Mouse (Mus musculus): ENCODE results near the gene Ifnar2.

Ifnar2 gene

DNA sequence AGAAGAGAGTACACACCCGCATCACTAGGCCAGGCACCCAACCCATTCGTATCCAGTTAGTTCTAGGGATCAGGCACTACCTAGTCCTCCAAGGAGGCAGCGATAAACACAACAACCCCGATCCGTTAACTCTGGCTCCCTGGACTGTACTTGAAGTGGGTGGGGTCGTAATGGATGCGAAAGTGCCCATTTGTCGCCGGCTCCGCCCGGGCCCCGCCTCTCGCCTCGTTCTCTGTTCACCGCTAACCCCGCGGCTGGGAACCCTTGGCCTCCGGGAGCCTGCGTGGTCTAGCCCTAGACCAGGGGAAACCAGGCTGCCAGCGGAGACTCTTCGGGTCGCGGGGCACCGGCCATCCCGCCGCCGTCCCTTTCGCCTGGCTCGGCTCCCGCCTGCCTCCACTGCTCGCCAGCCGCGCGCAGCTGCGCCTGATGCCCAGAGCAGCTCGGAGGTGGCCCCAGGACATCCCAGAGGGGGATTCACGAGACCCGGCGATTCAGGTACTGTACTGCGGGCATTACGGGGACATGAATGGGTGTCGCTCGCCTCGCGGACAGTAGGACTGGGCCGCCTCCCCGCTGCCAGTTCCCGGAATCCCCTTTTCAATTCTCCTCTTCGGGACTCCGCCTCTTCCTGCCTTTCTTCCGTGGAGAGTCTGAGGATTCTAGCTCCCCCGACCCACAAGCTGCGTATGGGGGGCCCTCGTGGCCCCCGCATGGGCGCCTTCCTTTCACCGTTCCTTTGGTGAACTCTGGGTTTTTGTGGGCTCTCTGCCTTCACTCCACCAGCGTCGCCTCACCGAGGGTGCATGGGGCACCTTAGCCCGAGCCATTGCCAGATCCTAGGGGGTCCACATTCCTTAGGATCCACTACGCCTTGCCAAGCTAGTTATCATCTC lies at the start of gene Ifnar2:
Gene Ifnar2 (plus strand): TSS at position 207 of the 896 bp plus-strand sequence.
- peak; percentile 85 for DNase-seq (ENCODE audit: low read depth)

DNA sequence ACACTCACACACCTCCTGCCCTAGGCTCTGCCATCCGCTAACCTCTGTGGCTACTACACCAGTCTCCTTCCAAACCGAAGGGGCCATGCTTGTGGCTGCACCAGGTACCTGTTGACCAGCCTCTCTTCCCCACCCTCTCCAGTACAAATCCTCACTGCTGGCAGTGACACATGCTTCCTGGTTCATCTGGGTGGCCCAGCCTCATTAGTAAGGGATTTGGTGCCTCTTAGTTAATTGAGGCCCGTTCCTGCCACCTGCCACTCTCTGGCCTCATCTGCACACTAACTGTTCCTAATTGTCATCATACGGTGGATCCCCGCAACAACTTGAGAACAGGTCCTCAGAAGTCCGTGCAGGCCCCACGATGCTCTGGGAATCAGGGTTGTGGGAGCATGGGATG lies 45.0 kb upstream of the Ifnar2 start:
- DNase-seq (ENCODE audit: low read depth): no peak

- DNase-seq (ENCODE audit: low read depth): no peak
Observed at GRCm38 (mm10) chr16:91328922-91329321, 43.7 kb upstream of the Ifnar2 start.

GRCm38 (mm10) chr16:91330496-91330895 lies 42.1 kb upstream of the Ifnar2 start:
- no peak for DNase-seq (ENCODE audit: low read depth)

GRCm38 (mm10) chr16:91331153-91331552 lies 41.4 kb upstream of the Ifnar2 start:
- DNase-seq (ENCODE audit: low read depth): peak; percentile 31

GRCm38 (mm10) chr16:91332880-91333279 lies 39.7 kb upstream of the Ifnar2 start:
- DNase-seq (ENCODE audit: low read depth): no peak

- DNase-seq (ENCODE audit: low read depth): no peak
Observed at GRCm38 (mm10) chr16:91334190-91334893, 38.2 kb upstream of the Ifnar2 start.

DNA sequence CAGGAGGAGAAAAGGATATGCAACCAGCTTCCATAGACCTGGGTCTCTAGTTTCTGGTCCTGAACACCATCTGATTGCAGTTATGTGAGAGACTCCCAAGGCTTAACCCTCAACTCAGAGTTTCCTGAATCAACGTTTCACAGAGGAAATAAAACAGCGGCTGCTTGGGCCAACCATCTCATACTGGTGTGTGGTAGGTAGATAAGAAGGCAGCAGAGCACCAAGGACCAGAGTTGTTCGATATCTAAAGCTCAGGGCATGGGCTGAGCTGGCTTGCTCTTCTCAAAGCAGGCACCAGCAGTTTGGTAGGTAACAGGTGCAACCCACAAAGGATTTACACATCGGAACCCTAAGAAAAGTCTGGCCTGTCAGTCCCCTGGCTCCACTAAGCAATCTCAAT lies 35.8 kb upstream of the Ifnar2 start:
- DNase-seq (ENCODE audit: low read depth): no peak

DNA sequence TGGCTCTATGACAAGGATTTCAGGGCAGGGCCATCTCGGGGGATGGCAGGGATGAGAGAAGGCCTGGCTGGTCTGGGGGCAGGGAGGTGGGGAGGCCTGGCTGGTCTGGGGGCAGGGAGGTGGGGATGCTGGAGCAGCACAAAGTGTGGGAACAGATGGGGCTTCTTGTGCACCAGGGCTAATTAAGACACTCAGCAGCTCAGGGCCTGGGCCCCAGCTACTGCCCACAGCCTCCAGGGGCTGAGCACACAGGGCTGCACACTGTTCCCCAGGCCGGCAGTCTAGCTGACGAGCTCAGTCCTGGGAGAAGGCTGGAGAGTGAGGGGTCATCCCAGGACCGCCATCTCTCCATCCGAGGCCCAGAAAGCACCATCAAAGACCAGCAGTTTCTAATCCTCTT lies 35.1 kb upstream of the Ifnar2 start:
- DNase-seq (ENCODE audit: low read depth): no peak

DNA sequence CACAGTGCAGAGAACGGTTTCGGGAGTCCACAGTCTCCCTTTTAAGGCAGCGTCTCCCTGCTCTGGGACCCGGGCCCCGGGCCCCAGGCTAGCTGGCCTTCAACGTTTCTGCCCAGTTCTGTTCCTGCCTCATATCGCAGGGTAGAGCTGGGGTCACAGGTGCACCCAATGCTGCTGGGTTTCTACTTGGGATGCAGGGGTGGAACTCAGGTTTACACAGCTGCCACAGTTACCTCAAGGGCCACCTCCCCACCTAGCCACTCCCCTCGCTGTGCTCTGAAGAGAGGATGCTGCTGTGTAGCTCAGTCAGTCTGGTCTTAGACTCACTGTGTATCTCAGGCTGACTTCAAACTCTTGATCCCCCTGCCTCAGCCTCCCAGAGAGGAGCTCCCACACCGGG lies 26.1 kb upstream of the Ifnar2 start:
- DNase-seq (ENCODE audit: low read depth): no peak

GRCm38 (mm10) chr16:91347491-91348263 lies 24.9 kb upstream of the Ifnar2 start:
- DNase-seq (ENCODE audit: low read depth): no peak

GRCm38 (mm10) chr16:91348264-91348565 lies 24.4 kb upstream of the Ifnar2 start:
- DNase-seq (ENCODE audit: low read depth): no peak

DNA sequence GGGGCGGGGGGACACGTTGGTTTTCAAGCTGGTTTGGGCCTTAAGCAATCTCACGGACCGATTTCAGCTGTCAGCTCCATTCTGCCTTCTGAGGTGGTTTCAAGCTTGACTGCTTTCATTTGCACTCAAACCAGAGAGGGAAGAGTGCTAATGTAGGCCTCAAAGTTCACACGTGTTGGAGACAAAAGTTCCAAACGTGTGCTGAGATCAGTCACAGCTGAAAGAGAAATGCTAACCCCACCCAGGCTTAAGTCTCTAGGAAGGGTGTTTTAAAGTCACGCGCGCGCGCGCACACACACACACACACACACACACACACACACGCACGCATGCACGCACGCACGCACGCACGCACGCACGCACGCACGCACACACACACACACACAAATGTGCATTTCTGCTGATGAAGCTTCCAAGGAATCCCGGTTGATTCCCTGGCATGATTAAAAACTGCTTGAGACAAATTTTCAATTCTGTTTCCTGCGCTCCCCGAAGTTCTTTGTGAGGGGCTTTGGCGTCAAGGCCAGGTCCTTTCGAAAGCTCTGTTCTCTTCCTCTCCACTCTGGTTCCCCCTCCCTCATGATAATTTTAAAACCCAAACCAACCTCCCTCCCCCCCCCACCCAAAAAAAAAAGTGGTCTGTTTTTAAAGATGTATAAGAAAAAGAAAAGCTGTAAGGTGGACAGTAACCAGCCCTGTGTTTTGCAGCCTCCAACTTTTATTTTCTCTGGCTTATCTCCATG lies 23.8 kb upstream of the Ifnar2 start:
- no peak for DNase-seq (ENCODE audit: low read depth)

DNA sequence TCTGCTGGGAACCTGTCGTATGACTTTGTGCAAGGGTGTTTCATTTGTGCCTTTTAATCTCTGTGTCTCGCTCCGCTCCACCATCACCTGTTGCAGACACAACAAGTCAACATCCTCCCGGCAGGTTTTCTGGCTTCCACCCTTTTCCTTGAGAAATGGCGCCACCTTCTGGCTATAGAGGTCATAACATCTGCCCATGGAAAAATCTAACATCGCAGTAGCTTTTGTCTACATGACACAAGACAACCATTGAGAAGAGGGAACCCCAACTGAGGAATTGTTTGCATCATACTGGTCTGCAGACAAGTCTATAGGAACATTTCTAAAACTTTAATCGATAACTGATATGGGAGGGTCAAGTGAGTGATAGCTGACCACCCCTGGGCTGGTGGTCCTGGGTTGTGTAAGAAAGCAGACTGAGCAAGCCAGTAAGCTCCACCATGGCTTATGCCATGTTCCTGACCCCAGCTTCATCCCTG lies 20.5 kb upstream of the Ifnar2 start:
- peak; percentile 86 for DNase-seq (ENCODE audit: low read depth)

DNA sequence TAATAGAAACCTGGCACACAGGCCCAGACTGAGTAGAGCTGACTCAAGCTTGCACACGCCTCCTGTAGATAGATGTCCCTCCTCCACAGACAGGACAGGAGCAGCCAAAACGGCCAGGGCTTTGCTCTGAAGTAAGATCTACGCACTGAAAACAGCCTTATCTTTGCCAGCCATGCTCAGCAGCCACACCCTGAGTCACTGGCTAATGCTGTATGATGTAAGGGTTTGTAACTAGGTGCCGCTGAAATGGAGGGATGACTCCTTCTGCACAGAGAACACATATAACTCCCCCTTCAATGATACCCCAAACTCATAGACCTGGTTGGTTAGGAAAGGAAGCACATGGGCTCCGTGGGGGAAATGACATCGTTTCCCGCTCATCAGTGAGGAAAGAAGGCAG lies 19.8 kb upstream of the Ifnar2 start:
- DNase-seq (ENCODE audit: low read depth): peak; percentile 96

DNA sequence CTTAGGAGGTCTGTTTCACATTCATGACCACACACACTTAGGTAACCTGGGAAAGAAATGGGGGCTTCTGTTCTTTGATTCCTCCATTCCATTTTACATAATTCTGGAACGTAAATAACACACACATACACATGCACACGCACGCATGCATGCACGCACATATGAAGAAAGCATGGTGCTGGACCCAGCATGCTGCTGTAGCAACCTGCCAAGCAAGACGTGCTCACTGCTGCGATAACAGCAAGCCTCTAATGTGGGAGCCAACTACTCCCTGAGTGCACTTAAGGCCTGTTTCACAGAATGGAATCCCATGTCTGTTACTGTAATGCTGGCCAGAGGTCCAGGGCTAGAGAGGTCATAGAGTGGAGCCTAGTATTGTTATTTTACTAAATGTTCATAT lies 19.4 kb upstream of the Ifnar2 start:
- no peak for DNase-seq (ENCODE audit: low read depth)

DNA sequence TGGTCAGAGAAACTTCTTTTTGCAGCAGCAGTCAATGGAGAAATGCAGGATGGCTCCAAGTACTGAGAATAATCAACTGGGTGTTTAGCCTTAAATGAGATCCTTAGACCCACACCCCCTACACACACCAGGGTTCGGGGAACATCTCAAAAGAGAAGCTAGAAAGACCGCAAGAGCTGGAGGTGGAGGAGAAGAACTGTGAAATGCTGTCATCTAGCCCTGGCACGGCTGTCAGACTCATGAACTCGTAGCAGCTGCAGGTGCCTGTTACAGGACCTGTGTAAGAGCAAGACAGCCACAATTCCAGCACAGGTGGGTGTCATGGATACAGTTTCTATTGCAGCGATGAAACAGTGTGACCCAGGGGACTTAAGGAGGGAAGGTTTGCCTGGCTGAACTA lies 18.9 kb upstream of the Ifnar2 start:
- DNase-seq (ENCODE audit: low read depth): no peak

DNA sequence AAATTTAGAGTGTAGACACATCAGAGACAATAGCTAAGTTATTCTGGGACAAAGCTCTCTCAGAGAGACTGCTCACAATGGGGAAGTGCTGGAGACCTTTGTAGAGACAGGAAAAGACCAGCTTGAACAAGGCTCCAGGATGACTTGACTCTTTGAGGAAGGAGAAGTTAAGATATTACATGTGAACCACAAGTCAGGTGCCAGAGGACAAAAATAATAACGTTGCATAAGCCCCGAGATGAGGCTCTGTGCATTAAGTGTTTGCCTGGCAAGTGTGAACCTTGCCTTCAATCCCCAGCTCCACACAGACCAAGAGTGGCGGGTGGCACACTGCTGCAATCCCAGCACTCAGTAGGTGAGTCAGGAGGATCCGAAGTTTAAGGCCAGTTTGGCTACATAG lies 18.0 kb upstream of the Ifnar2 start:
- peak; percentile 95 for DNase-seq (ENCODE audit: low read depth)

GRCm38 (mm10) chr16:91355160-91355559 lies 17.4 kb upstream of the Ifnar2 start:
- DNase-seq (ENCODE audit: low read depth): peak; percentile 92

DNA sequence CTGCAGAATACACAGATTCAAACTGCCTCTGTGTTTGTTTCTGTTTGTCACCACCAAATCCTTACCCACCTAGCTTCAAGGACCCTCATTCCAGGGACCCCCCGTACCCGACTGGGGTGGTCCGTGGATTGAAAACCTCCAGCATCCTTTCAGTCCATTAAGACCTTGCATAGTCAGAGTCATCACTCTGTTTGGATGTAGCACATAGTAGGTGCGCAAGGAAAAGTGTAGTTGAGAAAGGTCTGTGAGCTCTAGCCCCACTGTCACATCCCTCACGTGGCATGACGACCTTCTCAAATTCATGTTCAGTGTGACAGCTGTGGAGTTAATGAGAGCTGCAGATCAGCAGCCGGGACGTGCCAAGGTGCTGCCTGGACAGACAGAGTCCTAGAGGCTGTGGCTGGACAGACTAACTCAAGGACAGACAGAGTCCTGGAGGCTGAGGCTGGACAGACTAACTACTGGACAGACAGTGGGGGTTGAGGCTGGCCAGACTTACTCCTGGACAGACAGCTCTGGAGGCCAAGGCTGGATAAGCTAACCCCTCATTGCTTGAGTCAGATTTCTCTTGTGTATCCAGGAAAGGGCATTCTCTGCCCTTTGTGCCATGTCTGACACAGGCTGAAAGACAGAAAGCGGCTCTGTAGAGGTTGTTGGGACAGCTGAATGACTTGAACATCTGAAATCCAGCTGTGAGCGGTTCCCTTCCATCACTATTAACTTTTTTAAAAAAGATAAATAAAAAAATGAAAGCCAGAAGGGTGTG lies 15.6 kb upstream of the Ifnar2 start:
- DNase-seq (ENCODE audit: low read depth): no peak

- DNase-seq (ENCODE audit: low read depth): no peak
Observed at GRCm38 (mm10) chr16:91357526-91357900, 15.1 kb upstream of the Ifnar2 start.
